20 mouse cellular contexts compared by ENCODE assay signal in the genomic region with DNA sequence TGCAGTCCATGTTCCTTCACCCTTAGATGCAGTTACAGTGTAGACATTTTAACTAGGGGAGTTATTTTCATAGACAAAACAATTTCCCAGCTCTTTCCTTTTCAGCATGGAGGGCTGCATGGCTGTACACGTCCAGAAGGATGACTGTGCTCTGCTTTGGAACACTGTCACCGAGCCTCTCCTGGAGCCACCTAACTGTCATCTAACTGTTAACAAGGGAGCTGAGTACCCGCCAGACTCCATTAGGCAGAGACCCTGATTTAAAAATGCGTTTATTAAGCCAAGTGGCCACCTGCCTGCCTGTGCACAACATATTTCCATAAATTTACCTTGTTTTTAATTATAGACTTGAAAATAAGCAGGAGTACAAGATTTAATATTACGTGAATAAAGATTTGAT.
"Had no signal": no experiment of that assay in that cellular context is flagged by ENCODE, and none has a peak within 500 bp of the region (broad histone marks: within the 10 kb centered on the region; RNA-seq: fewer than 3 reads in every experiment).

No protein-coding gene starts in this region.

- H3K9me3 ChIP-seq: lung, embryonic 15.5 days; midbrain, embryonic 10.5 days; midbrain, embryonic 12.5 days; neural tube, embryonic 13.5 days; neural tube, embryonic 15.5 days had no signal

- H3K4me2 ChIP-seq: lung, embryonic 15.5 days; midbrain, embryonic 12.5 days; neural tube, embryonic 13.5 days; neural tube, embryonic 15.5 days had no signal

- H3K4me1 ChIP-seq: lung, embryonic 15.5 days had no signal

- H3K27me3 ChIP-seq: lung, embryonic 15.5 days; neural tube, embryonic 13.5 days; neural tube, embryonic 15.5 days had no signal

- H3K27ac ChIP-seq: lung, embryonic 15.5 days; midbrain, embryonic 10.5 days; midbrain, embryonic 12.5 days; neural tube, embryonic 13.5 days; neural tube, embryonic 15.5 days had no signal

- H3K9ac ChIP-seq: lung, embryonic 15.5 days; midbrain, embryonic 12.5 days; neural tube, embryonic 13.5 days; neural tube, embryonic 15.5 days had no signal

- H3K36me3 ChIP-seq: lung, embryonic 15.5 days; midbrain, embryonic 10.5 days; midbrain, embryonic 12.5 days; neural tube, embryonic 13.5 days; neural tube, embryonic 15.5 days had no signal

- DNase-seq: lung, adult 2 months; lung, postnatal 14 days; lung, postnatal 4 days; midbrain, embryonic 14.5 days; retina, postnatal 1 day; right cerebral cortex, adult 18-20 months; right cerebral cortex, postnatal 25 days; right cerebral cortex, postnatal 4 days; spleen, adult 18-20 months; thymus, adult 18-20 months; thymus, postnatal 14 days; thymus, postnatal 36 days had no signal

- ATAC-seq: lung, postnatal 0 days; midbrain, embryonic 16.5 days had no signal

- H3K4me3 ChIP-seq: lung, embryonic 15.5 days; midbrain, embryonic 10.5 days; midbrain, embryonic 12.5 days; myocyte; neural tube, embryonic 13.5 days; neural tube, embryonic 15.5 days had no signal
